In the genomic region with DNA sequence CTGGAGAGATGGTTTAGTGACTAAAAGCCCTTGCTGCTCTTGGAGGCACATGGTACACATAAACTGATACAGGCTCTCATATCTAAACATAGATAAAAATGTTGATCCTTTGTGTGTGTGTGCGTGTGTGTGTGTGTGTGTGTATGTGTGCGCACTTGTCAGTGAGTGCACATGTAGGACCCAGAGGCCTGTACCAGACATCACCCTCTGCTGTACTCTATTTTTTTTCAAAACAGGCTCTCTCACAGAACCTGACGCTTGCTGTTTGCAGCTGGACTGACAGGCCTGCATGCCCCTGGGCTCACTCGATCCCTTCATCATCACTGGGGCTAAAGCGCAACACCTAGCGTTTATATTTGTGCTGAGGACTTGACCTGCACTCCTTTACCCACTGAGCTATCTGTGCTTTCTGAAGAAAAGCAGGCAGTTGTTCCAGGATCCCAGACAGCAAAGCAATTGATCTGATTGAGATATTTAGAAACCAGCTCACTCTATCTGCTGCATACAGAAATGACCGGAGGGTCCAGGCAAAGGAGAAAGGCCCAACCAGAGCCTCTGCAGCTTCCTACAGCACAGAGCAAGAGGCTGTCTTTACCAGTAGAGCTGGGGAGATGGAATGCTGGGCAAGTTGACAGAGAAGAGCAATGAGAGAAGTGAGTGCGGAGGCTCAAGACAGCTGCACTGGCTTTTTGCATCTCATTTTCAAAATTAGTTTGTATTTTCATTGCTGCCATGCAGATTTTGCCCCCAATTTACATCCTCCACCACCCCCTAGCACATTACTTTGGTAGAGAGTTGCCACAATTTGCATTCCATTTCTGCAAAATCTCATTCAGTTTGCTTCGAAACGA, we compare ENCODE assay signal across 16 mouse cellular contexts.
DNase-seq lines count a peak whose midpoint lies in the region; ATAC-seq and TF ChIP-seq lines count a peak whose summit lies in the region.
"Had no signal": no experiment of that assay in that cellular context is flagged by ENCODE, and none has a peak within 500 bp of the region (broad histone marks: within the 10 kb centered on the region; RNA-seq: fewer than 3 reads in every experiment).

No protein-coding gene starts in this region.

- peak overlapping the region; percentile 67 for H3K27ac ChIP-seq in hindbrain, embryonic 10.5 days
- no peak overlapping the region; the same call in 1 of the 2 replicates for H3K27ac ChIP-seq in hindbrain, embryonic 16.5 days (ENCODE audit: low read depth, low read length)
- H3K27ac ChIP-seq in midbrain, embryonic 10.5 days (replicated peaks): peak overlapping the region; percentile 53
- no peak overlapping the region for H3K27ac ChIP-seq in midbrain, postnatal 0 days (ENCODE audit: low read depth, low read length)
- H3K27ac ChIP-seq: embryonic facial prominence, embryonic 13.5 days; hindbrain, embryonic 15.5 days; liver, embryonic 12.5 days had no signal

- H3K9me3 ChIP-seq in hindbrain, embryonic 10.5 days: no peaks in the 10 kb centered on the region
- H3K9me3 ChIP-seq in hindbrain, embryonic 16.5 days (ENCODE audit: control insufficient read depth, low read length): no peaks in the 10 kb centered on the region
- no peaks in the 10 kb centered on the region for H3K9me3 ChIP-seq in midbrain, embryonic 10.5 days (replicated peaks)
- no peaks in the 10 kb centered on the region for H3K9me3 ChIP-seq in midbrain, postnatal 0 days (ENCODE audit: low read length)
- H3K9me3 ChIP-seq: embryonic facial prominence, embryonic 13.5 days; G1E; hindbrain, embryonic 15.5 days; liver, embryonic 12.5 days; megakaryocyte, embryonic 14.5 days had no signal

- no peak for DNase-seq in hindbrain, embryonic 10.5 days (ENCODE audit: low spot score)
- DNase-seq in midbrain, embryonic 10.5 days (ENCODE audit: low spot score): no peak
- no peak for DNase-seq in midbrain, postnatal 0 days (ENCODE audit: low spot score)
- peak; percentile 19 to 32 for DNase-seq in left cerebral cortex, postnatal 36 days (ENCODE audit: low spot score in 2 of 2)
- DNase-seq in right cerebral cortex, postnatal 25 days: peak; percentile 19
- DNase-seq in kidney, adult 11 months: no peak
- DNase-seq: adrenal gland, postnatal 10 days; cerebellum, postnatal 36 days; gastrocnemius, postnatal 36 days; thymus, adult 18-20 months had no signal

- 82% methylated on average over 10 of the region's 10 CpGs for WGBS in hindbrain, embryonic 10.5 days
- 81% methylated on average over 10 of the region's 10 CpGs for WGBS in hindbrain, embryonic 16.5 days
- 85% methylated on average over 10 of the region's 10 CpGs for WGBS in midbrain, embryonic 10.5 days
- 77% methylated on average over 10 of the region's 10 CpGs for WGBS in midbrain, postnatal 0 days

- TF ChIP-seq CTCF in midbrain, postnatal 0 days (IDR thresholded peaks at IDR 0.05): no peak

- no peaks in the 10 kb centered on the region for H3K36me3 ChIP-seq in hindbrain, embryonic 10.5 days
- H3K36me3 ChIP-seq in hindbrain, embryonic 16.5 days (ENCODE audit: control insufficient read depth, insufficient read depth, low read length): no peaks in the 10 kb centered on the region
- H3K36me3 ChIP-seq in midbrain, embryonic 10.5 days: no peaks in the 10 kb centered on the region
- H3K36me3 ChIP-seq in midbrain, postnatal 0 days (ENCODE audit: insufficient read depth, low read length): no peaks in the 10 kb centered on the region
- H3K36me3 ChIP-seq: embryonic facial prominence, embryonic 13.5 days; G1E; hindbrain, embryonic 15.5 days; liver, embryonic 12.5 days had no signal

- ATAC-seq in hindbrain, embryonic 16.5 days: no peak
- ATAC-seq in midbrain, postnatal 0 days (ENCODE audit: low FRiP score): no peak
- ATAC-seq: liver, embryonic 12.5 days had no signal

- H3K4me3 ChIP-seq in hindbrain, embryonic 10.5 days: no peak overlapping the region
- H3K4me3 ChIP-seq in hindbrain, embryonic 16.5 days (ENCODE audit: low read length): no peak overlapping the region
- no peak overlapping the region for H3K4me3 ChIP-seq in midbrain, embryonic 10.5 days
- no peak overlapping the region for H3K4me3 ChIP-seq in midbrain, postnatal 0 days (ENCODE audit: low read depth, low read length)
- H3K4me3 ChIP-seq: embryonic facial prominence, embryonic 13.5 days; hindbrain, embryonic 15.5 days; liver, embryonic 12.5 days; megakaryocyte, embryonic 14.5 days had no signal

- intact Hi-C loops in left cerebral cortex, postnatal 36 days (cut with DNase I): no loop called here

- no peaks in the 10 kb centered on the region for H3K27me3 ChIP-seq in hindbrain, embryonic 10.5 days (ENCODE audit: insufficient read depth, poor library complexity, severe bottlenecking)
- no peaks in the 10 kb centered on the region for H3K27me3 ChIP-seq in hindbrain, embryonic 16.5 days (replicated peaks; ENCODE audit: control insufficient read depth, insufficient read depth, low read length)
- H3K27me3 ChIP-seq in midbrain, embryonic 10.5 days (ENCODE audit: low read depth, poor library complexity, severe bottlenecking): no peaks in the 10 kb centered on the region
- no peaks in the 10 kb centered on the region for H3K27me3 ChIP-seq in midbrain, postnatal 0 days (ENCODE audit: insufficient read depth, low read length)
- H3K27me3 ChIP-seq: embryonic facial prominence, embryonic 13.5 days; hindbrain, embryonic 15.5 days; liver, embryonic 12.5 days; megakaryocyte, embryonic 14.5 days had no signal

- H3K4me1 ChIP-seq in hindbrain, embryonic 10.5 days (replicated peaks): peaks cover 16% of the 10 kb centered on the region
- no peaks in the 10 kb centered on the region for H3K4me1 ChIP-seq in hindbrain, embryonic 16.5 days (ENCODE audit: control insufficient read depth, insufficient read depth, low read depth, low read length)
- H3K4me1 ChIP-seq in midbrain, embryonic 10.5 days: peaks cover 12% of the 10 kb centered on the region
- no peaks in the 10 kb centered on the region for H3K4me1 ChIP-seq in midbrain, postnatal 0 days (ENCODE audit: insufficient read depth, low read length)
- H3K4me1 ChIP-seq: embryonic facial prominence, embryonic 13.5 days; liver, embryonic 12.5 days; megakaryocyte, embryonic 14.5 days had no signal

- H3K4me2 ChIP-seq in hindbrain, embryonic 16.5 days (ENCODE audit: low read length): no peak overlapping the region
- H3K4me2 ChIP-seq in midbrain, postnatal 0 days (ENCODE audit: low read depth, low read length, poor library complexity, severe bottlenecking): no peak overlapping the region
- H3K4me2 ChIP-seq: embryonic facial prominence, embryonic 13.5 days; hindbrain, embryonic 15.5 days; liver, embryonic 12.5 days had no signal

- no peak overlapping the region for H3K9ac ChIP-seq in hindbrain, embryonic 16.5 days (ENCODE audit: low read depth, low read length)
- H3K9ac ChIP-seq in midbrain, postnatal 0 days (replicated peaks; ENCODE audit: low read length, poor library complexity, severe bottlenecking): no peak overlapping the region
- H3K9ac ChIP-seq: embryonic facial prominence, embryonic 13.5 days; hindbrain, embryonic 15.5 days; liver, embryonic 12.5 days had no signal

Comparison
In these comparisons a context has a peak if more than half of its experiments do, and no peak if none do; other contexts are left out.
1. H3K27ac ChIP-seq: peak in hindbrain, embryonic 10.5 days (single experiment) and midbrain, embryonic 10.5 days (single experiment); none in hindbrain, embryonic 16.5 days (single experiment) and midbrain, postnatal 0 days (single experiment).
2. DNase-seq: peak in left cerebral cortex, postnatal 36 days (2 of 2) and right cerebral cortex, postnatal 25 days (single experiment); none in hindbrain, embryonic 10.5 days (single experiment), midbrain, embryonic 10.5 days (single experiment), midbrain, postnatal 0 days (single experiment) and kidney, adult 11 months (single experiment).